Comparison of ENCODE assay signal across 13 mouse cellular contexts in the genomic region with DNA sequence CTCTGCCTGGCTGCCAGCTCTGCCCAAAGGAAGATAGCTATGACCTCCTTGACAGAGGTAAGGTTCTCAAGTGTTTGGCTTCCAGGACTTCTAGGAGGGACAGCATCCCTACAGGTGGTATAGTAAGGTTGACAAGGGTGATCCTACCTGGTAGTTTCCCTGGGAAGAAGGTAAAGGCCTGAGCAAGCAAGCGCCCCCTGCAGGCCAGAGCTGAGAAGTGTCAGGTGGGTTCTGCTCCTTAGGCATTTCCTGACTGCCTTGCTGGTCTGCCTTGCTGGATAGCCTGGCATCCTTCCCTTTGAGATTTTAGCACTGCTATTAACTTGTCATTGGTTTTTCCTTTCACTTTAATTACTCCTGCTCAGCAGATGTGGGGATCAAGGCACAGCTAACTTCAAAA.
DNase-seq lines count a peak whose midpoint lies in the region; ATAC-seq and TF ChIP-seq lines count a peak whose summit lies in the region.
"Had no signal": no experiment of that assay in that cellular context is flagged by ENCODE, and none has a peak within 500 bp of the region (broad histone marks: within the 10 kb centered on the region; RNA-seq: fewer than 3 reads in every experiment).

No protein-coding gene starts in this region.

- no peak overlapping the region for H3K4me3 ChIP-seq in heart, adult 2 months
- no peak overlapping the region for H3K4me3 ChIP-seq in heart, embryonic 11.5 days (ENCODE audit: low read depth, low read length)
- no peak overlapping the region for H3K4me3 ChIP-seq in testis, adult 2 months (ENCODE audit: control insufficient read depth, low read depth, low read length)
- no peak overlapping the region for H3K4me3 ChIP-seq in embryonic facial prominence, embryonic 11.5 days (ENCODE audit: low read depth, low read length)
- H3K4me3 ChIP-seq: embryonic facial prominence, embryonic 15.5 days; hindbrain, embryonic 10.5 days; limb, embryonic 13.5 days; myocyte; stomach, embryonic 15.5 days had no signal

- TF ChIP-seq POLR2A in heart, adult 2 months (IDR thresholded peaks at IDR 0.05; ENCODE audit: insufficient read depth, low read depth, low read length) = no peak
- no peak for TF ChIP-seq POLR2A in testis, adult 2 months (IDR thresholded peaks at IDR 0.05; ENCODE audit: control insufficient read depth, low read depth, low read length)

- H3K9ac ChIP-seq in heart, adult 2 months (ENCODE audit: low read depth, low read length) = no peak overlapping the region
- H3K9ac ChIP-seq in heart, embryonic 11.5 days (ENCODE audit: low read depth, low read length) = no peak overlapping the region
- H3K9ac ChIP-seq in embryonic facial prominence, embryonic 11.5 days (replicated peaks; ENCODE audit: low read length) = no peak overlapping the region
- H3K9ac ChIP-seq: embryonic facial prominence, embryonic 15.5 days; limb, embryonic 13.5 days; stomach, embryonic 15.5 days had no signal

- peak; percentile 46 for TF ChIP-seq CTCF in heart, adult 2 months (IDR thresholded peaks at IDR 0.05)
- TF ChIP-seq CTCF in testis, adult 2 months (IDR thresholded peaks at IDR 0.05; ENCODE audit: control insufficient read depth, insufficient read depth, insufficient replicate concordance, low read depth, low read length) = peak; percentile 83; the same call in 1 of the 2 replicates

- no peak for ATAC-seq in heart, embryonic 11.5 days (replicated peaks; ENCODE audit: insufficient number of reproducible peaks, low FRiP score, low TSS enrichment)
- ATAC-seq in embryonic facial prominence, embryonic 11.5 days (replicated peaks; ENCODE audit: insufficient number of reproducible peaks, low FRiP score, low TSS enrichment, low read depth) = no peak

- no peak for DNase-seq in heart, adult 2 months
- no peak for DNase-seq in testis, postnatal 14 days (ENCODE audit: low spot score)
- DNase-seq in embryonic facial prominence, embryonic 11.5 days (ENCODE audit: low spot score) = peak; percentile 30
- peak; percentile 13 for DNase-seq in yolk sac, embryonic 10.5 days (ENCODE audit: low spot score)
- DNase-seq in layer of hippocampus, adult 9-10 months (ENCODE audit: low spot score) = no peak
- DNase-seq in urinary bladder, adult 18-20 months (ENCODE audit: low spot score in 2 of 2) = no peak

- no peaks in the 10 kb centered on the region for H3K79me2 ChIP-seq in heart, adult 2 months (replicated peaks; ENCODE audit: control insufficient read depth, insufficient read depth, low read length)

- intact Hi-C loops in heart, adult 2 months (cut with DNase I) = no loop called here

- H3K4me1 ChIP-seq in heart, adult 2 months (ENCODE audit: control insufficient read depth, insufficient read depth, low read length) = no peaks in the 10 kb centered on the region
- H3K4me1 ChIP-seq in heart, embryonic 11.5 days (ENCODE audit: control insufficient read depth, insufficient read depth, low read length) = no peaks in the 10 kb centered on the region
- H3K4me1 ChIP-seq in testis, adult 2 months (ENCODE audit: control insufficient read depth, insufficient read depth, low read length) = no peaks in the 10 kb centered on the region; the same call in 1 of the 2 replicates
- H3K4me1 ChIP-seq in embryonic facial prominence, embryonic 11.5 days (ENCODE audit: control insufficient read depth, insufficient read depth, low read length) = no peaks in the 10 kb centered on the region
- H3K4me1 ChIP-seq: embryonic facial prominence, embryonic 15.5 days; hindbrain, embryonic 10.5 days; limb, embryonic 13.5 days; stomach, embryonic 15.5 days had no signal

- no peaks in the 10 kb centered on the region for H3K36me3 ChIP-seq in heart, adult 2 months (ENCODE audit: control insufficient read depth, insufficient read depth, low read length)
- no peaks in the 10 kb centered on the region for H3K36me3 ChIP-seq in heart, embryonic 11.5 days (ENCODE audit: control insufficient read depth, insufficient read depth, low read length)
- no peaks in the 10 kb centered on the region for H3K36me3 ChIP-seq in testis, adult 2 months (ENCODE audit: control insufficient read depth, insufficient read depth, low read length)
- H3K36me3 ChIP-seq in embryonic facial prominence, embryonic 11.5 days (replicated peaks; ENCODE audit: control insufficient read depth, insufficient read depth, low read depth, low read length) = no peaks in the 10 kb centered on the region
- H3K36me3 ChIP-seq: embryonic facial prominence, embryonic 15.5 days; hindbrain, embryonic 10.5 days; limb, embryonic 13.5 days; stomach, embryonic 15.5 days had no signal

- H3K27ac ChIP-seq in heart, adult 2 months = no peak overlapping the region
- H3K27ac ChIP-seq in heart, embryonic 11.5 days (ENCODE audit: low read depth, low read length) = no peak overlapping the region
- no peak overlapping the region for H3K27ac ChIP-seq in testis, adult 2 months (ENCODE audit: control insufficient read depth, insufficient read depth, low read depth, low read length)
- no peak overlapping the region for H3K27ac ChIP-seq in embryonic facial prominence, embryonic 11.5 days (replicated peaks; ENCODE audit: low read depth, low read length)
- H3K27ac ChIP-seq: embryonic facial prominence, embryonic 15.5 days; hindbrain, embryonic 10.5 days; limb, embryonic 13.5 days; stomach, embryonic 15.5 days had no signal

- no peak overlapping the region for H3K4me2 ChIP-seq in heart, embryonic 11.5 days
- H3K4me2 ChIP-seq in embryonic facial prominence, embryonic 11.5 days (ENCODE audit: low read depth, low read length) = no peak overlapping the region
- H3K4me2 ChIP-seq: embryonic facial prominence, embryonic 15.5 days; limb, embryonic 13.5 days; stomach, embryonic 15.5 days had no signal

- WGBS in heart, adult 2 months = 0% methylated on average over 1 of the region's 1 CpGs
- WGBS in heart, embryonic 11.5 days (ENCODE audit: insufficient replicate concordance) = 0% methylated on average over 1 of the region's 1 CpGs
- 0% methylated on average over 1 of the region's 1 CpGs for WGBS in embryonic facial prominence, embryonic 11.5 days

- no peak for TF ChIP-seq EP300 in heart, adult 2 months (IDR thresholded peaks at IDR 0.05; ENCODE audit: insufficient read depth, low read depth, low read length)

- no peaks in the 10 kb centered on the region for H3K9me3 ChIP-seq in heart, embryonic 11.5 days (replicated peaks; ENCODE audit: control insufficient read depth, low read length)
- no peaks in the 10 kb centered on the region for H3K9me3 ChIP-seq in embryonic facial prominence, embryonic 11.5 days (replicated peaks; ENCODE audit: control insufficient read depth, low read length)
- H3K9me3 ChIP-seq: embryonic facial prominence, embryonic 15.5 days; hindbrain, embryonic 10.5 days; limb, embryonic 13.5 days; stomach, embryonic 15.5 days had no signal

- no peaks in the 10 kb centered on the region for H3K27me3 ChIP-seq in heart, adult 2 months (ENCODE audit: control insufficient read depth, insufficient read depth, low read length)
- H3K27me3 ChIP-seq in heart, embryonic 11.5 days (ENCODE audit: control insufficient read depth, insufficient read depth, low read length) = no peaks in the 10 kb centered on the region
- no peaks in the 10 kb centered on the region for H3K27me3 ChIP-seq in testis, adult 2 months (ENCODE audit: control insufficient read depth, insufficient read depth, low read length)
- H3K27me3 ChIP-seq in embryonic facial prominence, embryonic 11.5 days (ENCODE audit: control insufficient read depth, insufficient read depth, low read length) = no peaks in the 10 kb centered on the region
- H3K27me3 ChIP-seq: embryonic facial prominence, embryonic 15.5 days; limb, embryonic 13.5 days; stomach, embryonic 15.5 days had no signal

Comparison
In these comparisons a context has a peak if more than half of its experiments do, and no peak if none do; other contexts are left out.
1. DNase-seq: peak in embryonic facial prominence, embryonic 11.5 days (single experiment) and yolk sac, embryonic 10.5 days (single experiment); none in heart, adult 2 months (0 of 2), testis, postnatal 14 days (single experiment), layer of hippocampus, adult 9-10 months (single experiment) and urinary bladder, adult 18-20 months (0 of 2).